Mouse (Mus musculus) B cell, adult 2 months (primary cell): Measurements from ENCODE around the gene Lix1.
A peak's percentile ranks its signal among the peaks of the same experiment; 100 is the strongest.
"Not testable (repeated sequence)": the region's sequence is repeated elsewhere in the genome, so short reads cannot be mapped to it uniquely, and the experiment has no call there.

ENCODE experiments used
- DNase-seq, 2 experiments: peaks; one replicate each; pipeline ENCODE4 v3.0.0; 2022

Gene Lix1

DNA sequence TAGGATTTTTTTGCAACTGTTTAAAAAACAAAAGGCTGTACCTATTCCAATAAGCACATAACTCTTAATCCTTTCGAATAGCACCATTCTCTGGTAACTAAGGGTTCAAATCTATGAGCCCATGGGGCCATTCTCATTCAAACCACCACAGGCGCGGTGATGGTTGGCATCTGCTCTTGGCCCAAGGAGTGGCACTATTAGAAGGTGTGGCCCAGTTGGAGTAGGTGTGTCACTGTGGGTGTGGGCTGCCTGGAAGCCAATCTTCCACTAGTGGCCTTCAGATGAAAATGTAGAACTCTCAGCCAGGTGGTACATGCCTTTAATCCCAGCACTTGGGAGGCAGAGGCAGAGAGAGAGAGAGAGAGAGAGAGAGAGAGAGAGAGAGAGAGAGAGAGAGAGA is 11.7 kb downstream of the Lix1 start:
- no peak for DNase-seq

DNA sequence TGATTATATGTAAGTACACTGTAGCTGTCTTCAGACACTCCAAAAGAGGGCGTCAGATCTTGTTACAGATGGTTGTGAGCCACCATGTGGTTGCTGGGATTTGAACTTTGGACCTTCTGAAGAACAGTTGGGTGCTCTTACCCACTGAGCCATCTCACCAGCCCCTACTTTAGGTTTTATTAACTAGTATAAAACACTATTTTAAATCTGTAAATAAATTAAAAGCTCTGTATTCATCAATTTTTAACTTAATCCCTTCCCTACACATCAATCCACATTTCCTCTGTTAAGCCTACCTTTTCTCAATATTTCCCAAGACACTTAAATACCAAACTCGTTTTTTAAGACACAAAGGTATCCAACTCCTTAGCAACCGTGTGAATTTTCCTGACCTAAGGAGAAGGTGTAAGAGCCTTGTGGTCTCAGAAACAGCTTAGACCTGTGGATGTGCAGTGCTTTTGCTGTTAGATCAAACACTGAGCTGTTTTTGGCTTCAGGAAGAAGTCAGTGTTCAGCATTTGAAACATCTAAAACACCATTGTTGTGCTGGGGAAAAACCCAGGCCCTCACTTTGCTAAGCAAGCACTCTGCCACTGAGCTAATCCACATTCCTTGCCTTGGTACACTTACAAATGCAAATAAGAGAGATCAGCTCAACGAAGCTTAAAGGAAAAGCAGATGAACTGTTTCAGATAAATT is 22.3 kb downstream of the Lix1 start:
- no peak for DNase-seq

- DNase-seq: no peak
Observed at GRCm38 (mm10) chr17:17425308-17425813, 22.9 kb downstream of the Lix1 start.

GRCm38 (mm10) chr17:17425906-17426305 is 23.4 kb downstream of the Lix1 start:
- DNase-seq: no peak

DNA sequence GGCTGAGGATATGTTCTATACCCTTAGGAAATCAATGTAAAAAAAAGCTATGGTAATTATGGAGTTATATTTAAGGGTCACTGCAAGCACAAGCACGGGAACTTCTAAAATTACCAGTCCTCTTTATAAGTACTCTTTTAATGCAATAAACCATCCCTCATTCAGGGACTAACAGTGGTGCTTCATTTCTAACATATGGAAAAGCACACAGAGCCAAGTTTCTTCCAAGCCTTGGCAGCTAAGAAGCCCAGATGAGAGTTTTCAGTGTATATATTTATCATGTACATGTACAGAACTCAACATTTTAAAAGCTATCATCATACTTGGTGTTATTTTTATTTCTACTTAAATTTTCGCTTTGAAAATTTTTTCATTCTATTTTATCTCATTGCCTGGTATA is 26.4 kb downstream of the Lix1 start:
- DNase-seq: no peak

- DNase-seq: no peak
Observed at GRCm38 (mm10) chr17:17433679-17434078, 31.2 kb downstream of the Lix1 start.

- no peak for DNase-seq
Observed at GRCm38 (mm10) chr17:17438576-17439191, 36.2 kb downstream of the Lix1 start.

DNA sequence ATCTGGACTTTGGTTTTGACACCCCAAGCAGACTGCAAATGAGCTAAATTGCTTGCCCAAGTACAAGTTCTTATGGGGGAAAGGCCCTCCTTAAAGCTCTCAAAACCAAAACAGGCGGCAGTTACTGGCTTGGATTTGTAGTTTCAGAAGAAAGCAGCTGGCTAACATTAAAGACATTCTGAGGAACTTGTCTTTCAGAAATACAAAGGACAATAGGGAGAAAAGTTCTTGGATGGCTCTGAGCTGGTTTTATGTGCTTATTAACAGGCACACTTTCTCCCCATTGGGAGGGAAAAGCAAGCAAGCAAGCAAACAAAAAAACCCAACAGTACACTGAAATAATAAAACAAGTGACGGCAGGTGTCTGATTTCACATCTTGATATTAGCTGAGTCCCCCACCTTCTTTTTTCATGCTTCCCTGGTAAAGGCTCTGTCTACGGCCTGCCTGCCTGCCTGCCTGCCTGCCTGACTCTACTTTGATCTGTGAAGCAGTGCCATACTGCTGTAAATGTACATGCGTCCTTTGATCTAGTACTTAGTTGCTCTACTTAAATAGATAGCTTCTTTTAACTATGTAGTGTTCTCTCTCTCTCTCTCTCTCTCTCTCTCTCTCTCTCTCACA is 39.5 kb downstream of the Lix1 start:
- DNase-seq: no peak

DNA sequence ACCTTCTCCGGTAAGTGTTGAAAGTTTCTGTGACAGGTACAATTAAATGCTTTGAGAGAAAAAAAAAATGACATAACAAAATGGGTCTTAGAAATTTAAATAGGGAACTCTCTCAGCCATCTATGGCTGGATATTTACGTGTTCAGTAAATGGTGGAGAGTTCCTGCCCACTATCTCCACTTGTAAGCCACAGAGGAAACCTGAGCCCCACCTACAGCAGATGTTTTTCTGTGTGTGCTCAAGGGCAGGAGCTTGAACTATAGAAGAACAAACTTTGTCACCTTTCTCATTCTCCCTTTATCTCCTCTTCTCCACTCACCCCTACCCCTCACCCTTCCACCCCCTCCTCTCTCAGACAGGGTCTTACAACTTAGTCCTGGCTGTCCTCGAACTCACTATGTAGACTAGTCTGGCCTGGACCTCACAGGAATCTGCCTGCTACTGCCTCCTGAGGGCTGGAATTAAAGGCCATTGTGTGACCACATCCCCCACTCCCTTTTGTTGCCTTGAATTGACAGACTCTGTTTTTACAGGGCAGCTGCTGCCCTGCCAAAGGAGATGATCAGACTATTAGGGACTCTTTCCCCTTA is 41.9 kb downstream of the Lix1 start:
- DNase-seq: no peak

GRCm38 (mm10) chr17:17446683-17447082 is 44.2 kb downstream of the Lix1 start:
- DNase-seq: no peak

DNA sequence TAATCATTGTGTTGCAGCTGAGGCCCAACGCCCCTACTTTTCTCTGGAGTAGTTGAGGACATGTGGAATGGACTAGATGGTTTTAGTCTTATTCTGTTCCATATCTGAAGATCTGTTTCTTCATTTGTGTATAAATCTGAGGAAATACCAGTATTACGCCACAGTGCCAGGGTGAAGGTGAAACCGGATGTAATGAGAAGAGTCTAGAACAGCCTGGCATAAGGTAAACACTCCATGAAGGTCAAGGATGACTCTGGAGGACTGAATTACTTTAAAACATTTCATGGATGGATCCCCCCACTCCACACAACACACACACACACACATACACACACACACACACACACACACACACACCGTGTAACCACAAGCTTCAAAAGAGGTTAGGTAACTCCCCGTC is 45.3 kb downstream of the Lix1 start:
- DNase-seq: no peak

DNA sequence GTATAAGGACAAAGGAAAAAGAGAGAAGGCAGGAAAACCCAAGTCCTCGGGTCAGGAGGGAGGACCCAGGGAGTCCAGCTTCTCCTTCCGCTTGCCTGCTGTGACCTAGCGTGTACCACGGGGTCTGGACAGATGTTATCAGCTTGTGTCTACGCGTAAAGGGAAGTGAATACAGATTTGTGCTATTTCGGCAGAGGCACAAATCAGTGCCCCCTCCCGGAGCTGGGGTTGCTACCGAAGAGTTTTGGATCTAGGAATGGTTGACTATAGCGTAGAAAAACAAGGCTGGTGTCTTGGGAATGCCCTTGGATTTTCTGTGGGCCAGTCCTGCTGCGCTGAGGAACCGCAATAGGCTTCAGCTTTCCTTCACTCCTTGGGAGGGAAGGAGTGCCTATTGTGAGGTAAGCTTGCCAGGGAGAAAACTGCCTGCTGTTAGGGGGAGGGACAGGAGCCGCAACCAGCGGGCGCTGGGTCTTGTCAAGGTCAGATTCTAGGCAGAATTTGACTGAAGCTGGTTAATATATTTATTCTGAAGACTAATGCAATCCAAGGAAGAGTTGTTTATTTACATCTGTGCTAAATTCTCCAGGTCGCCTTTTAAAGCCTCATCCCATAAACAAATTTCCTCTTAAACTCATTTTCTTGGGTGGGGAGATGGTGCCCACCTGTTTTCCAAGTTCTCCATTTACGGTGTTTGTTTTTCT is 46.4 kb downstream of the Lix1 start:
- DNase-seq: peak; percentile 21 to 22

DNA sequence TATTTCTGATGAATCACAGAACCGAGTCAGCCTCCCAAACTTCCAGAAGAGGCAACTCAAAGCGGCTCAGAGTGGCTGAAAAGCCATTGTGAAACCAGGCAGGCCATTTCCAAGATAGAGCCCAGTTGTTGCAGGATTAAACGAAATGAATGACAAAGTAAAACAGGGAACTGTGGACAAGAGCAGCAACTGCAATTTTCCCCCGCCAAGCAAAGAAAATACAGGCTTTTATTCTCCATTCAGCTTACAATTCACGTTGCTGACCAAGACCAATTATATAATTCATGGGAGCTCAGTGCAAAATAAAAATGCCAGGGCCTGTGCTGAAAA is 46.9 kb downstream of the Lix1 start:
- no peak for DNase-seq

DNA sequence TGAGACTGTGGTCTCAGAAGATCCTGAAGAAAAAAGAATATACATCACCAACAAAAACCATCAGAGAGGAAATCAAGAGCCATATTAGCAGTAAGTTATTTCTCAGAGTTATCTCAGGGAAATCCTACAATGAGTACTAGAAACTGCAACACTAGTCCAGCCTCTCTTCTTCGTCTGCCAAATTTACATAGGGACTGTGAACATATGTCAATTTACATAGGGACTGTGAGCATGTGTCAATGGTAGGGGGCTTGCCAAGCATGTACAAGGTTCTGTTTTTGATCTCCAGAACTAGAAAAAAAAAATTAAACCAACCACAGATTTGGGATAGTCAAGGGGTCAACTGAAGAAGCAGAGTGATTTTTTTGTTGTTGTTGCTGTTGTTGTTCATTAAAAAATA is 48.6 kb downstream of the Lix1 start:
- no peak for DNase-seq

- no peak for DNase-seq
Observed at GRCm38 (mm10) chr17:17452617-17453016, 50.1 kb downstream of the Lix1 start.

GRCm38 (mm10) chr17:17454573-17454972 is 52.1 kb downstream of the Lix1 start:
- no peak for DNase-seq

- DNase-seq: no peak
Observed at GRCm38 (mm10) chr17:17485789-17486188, 83.3 kb downstream of the Lix1 start.

DNA sequence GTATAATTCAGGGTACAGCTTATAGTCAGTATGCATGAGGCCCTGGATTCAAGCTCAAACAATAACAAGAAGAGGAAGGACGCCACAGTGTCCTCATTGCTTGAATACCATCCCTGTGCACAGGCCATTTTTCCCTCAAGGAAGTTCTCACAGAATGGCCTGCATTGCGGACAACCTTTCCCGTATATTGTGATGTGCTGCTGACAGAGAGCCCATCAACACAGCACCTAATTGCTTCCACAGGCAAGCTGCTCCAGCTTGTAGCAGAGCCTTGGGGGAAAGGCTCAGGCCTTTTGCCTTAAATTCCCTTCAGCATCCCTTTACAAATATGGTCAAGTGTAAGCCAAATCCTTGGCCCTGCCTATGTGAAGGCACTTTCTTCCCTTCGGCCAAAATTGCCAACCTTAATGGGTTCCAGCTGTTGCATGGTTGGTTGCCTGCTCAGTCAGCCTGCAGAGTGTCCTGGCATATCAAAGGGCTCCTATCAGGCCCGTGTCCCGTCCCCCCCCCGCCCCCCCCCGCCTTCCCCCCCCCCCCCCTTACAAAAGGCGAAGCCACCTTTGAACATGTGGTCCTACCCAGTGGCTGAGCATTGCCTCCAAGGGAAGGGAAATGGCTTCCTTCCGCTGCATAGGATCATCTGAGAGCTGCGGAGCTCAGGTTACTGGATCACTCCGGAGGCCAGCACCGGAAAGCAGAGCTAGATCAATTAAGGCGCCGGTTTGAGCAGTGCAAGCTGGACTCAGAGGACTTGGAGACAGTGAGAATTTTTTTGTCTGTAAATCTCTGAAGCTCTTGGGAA is 88.5 kb downstream of the Lix1 start:
- DNase-seq: no peak

DNA sequence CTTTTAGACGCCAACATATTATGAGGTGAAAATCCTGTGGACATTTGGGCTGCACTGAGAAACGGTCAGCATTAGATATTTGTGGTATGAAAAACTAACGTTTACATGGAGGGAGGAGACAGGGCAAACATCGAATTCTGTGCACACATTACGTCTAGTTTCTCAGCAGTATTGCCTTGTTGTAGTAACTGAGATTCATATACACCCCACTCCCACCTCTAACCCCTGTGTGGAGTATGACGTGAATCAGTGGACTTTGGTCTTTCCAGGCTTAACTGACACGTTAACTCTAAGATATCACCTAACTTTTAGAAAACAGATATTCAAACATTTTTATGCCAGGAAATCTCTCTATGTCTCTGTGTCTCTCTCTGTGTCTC is 89.1 kb downstream of the Lix1 start:
- no peak for DNase-seq

DNA sequence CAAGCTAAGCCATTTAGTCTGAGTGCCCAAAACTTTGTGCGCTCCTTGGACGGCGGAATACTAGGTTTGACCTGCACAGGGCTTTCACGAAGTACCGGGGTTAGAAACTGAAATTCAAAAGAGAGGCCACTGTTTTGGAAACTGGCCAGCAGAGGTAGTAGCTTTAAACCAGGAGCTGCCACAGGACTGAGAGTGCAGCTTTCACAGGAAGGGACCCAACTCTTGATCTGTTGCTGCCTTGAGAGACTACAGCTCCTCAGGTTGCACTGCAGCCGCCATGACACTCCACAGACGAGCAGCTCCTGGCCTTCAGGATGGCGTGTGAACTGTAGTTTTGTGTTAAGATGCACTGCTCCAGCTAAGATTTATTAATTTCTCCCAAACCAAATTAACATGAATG is 89.6 kb downstream of the Lix1 start:
- no peak for DNase-seq

DNA sequence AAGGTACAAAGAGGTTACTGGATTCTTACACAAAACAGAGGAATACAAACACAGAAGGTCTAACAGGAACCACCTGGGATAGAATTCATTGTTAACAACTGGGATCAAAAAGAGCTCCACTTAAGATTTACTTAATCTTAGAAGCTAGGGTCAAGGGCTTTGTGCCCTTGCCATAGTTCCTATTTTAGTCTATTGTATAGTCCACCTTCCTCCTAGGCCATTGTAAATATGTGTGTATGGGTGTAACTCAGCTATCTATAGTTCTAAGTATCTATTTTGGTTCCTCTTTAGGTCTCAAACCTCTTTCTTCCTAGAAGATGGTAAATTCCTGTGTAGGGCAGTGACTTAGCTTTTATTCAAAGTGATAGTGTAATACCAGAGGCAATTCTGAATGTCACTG is 93.8 kb downstream of the Lix1 start:
- not testable (repeated sequence) for DNase-seq

GRCm38 (mm10) chr17:17496730-17497129 is 94.3 kb downstream of the Lix1 start:
- no peak for DNase-seq

DNA sequence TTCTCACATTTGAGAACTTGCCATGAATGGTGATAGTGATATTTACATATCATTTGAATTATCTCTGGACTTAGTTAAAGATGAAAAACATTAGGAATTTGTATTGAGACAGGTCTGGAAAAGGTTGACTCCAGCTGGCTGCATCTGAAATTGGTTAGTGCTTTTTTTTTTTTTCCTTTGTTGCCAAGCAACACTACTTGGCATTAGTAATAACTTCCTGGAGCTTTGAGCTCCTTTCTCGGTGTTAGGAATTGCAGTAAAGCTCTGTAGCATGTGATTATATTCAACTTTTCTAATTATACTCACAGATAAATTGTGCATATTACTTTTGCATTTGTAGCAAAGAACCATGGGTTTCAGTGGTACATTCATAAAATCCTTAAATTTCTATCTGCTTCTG is 96.4 kb downstream of the Lix1 start:
- DNase-seq: no peak
